Mouse (Mus musculus): ENCODE data around the gene Olfr1105.

The Olfr1105 gene

DNA sequence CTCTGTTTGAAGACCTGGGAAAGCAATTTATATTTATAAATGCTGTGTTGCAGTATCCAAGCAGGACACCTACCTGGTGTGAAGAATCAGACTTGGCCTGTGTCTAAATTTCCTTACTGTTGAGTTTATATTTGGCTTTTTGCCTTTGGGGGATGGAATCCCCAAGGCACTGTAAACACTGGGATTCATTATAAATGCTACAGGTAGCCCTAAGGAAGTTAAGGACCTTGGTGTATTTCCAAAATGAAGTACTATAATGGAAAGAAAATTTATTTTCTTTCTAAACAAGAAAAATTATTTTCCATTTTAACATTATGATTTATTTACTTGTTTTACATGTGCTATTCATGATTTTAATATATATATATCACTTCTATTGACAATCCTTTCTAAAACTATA is at the start of gene Olfr1105:
Gene Olfr1105, minus strand, starts transcription at position 101 of the 400 bp plus-strand sequence.
- no peak for DNase-seq (ENCODE audit: inconsistent age in 2 of 2, low spot score in 1 of 2)

DNA sequence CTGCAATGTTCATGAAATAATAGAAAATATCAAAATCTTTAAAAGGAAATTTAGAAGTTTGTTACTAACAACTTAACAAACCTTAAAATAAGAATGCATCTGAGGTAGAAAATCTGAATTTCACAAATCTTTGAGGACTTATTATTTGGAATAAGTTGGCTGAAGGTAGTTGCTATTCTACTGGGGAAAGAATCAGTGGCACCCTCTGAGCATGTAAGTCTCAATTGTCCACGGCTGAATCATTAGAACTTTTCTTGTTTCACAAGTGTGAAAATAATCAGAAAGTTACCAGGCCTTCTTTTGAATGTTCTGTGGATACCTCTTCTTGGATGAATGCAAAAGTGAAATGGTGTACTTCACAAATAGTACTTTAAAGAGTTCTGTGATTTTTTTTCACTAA is 39.4 kb upstream of the Olfr1105 start, which contains the start of gene Olfr1107:
Gene Olfr1107, minus strand, starts transcription at position 101 of the 400 bp plus-strand sequence.
- DNase-seq (ENCODE audit: inconsistent age in 2 of 2, low spot score in 1 of 2), result no peak

DNA sequence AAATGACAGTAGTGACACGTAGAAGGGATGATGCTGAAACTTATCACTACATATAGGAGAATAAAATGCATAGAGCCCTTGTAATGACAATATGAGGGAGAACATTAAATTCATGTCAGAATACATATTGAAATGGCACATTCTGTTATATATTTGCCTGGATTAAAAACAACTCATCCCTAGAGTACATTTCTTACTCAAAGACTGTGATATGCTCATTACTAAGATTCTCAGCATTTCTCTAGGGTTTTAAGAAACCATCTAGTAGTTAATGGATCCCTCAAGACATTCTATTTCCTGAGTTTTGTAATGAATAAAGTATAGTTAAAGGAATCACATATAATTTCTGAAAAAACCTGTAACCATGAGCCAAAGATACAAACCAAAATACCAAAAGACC is 15.8 kb upstream of the Olfr1105 start, which contains the start of gene Olfr1106:
Gene Olfr1106, minus strand, starts transcription at position 101 of the 400 bp plus-strand sequence.
- DNase-seq (ENCODE audit: inconsistent age in 2 of 2, low spot score in 1 of 2), result no peak

DNA sequence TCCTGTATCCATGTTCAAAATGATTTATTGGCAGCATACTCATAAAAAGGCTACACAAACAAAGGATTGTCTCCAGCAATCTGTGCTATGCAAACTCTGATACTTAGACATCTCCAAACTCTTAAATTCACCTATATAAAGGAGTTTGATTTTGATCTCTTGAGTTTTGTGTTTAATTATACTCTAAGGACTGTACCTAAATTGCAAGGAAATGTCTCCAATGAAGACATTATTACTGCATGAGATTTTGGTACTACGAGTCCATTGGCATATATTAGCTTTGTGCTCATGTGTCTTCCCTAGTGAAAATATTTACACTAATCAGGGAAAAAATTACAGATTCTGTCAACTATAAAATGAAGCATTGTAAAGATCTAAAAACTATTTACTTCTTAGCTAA is 9.4 kb downstream of the Olfr1105 start, which contains the start of gene Olfr1104:
Gene Olfr1104, minus strand, starts transcription at position 101 of the 400 bp plus-strand sequence.
- DNase-seq (ENCODE audit: inconsistent age in 2 of 2, low spot score in 1 of 2), result no peak

DNA sequence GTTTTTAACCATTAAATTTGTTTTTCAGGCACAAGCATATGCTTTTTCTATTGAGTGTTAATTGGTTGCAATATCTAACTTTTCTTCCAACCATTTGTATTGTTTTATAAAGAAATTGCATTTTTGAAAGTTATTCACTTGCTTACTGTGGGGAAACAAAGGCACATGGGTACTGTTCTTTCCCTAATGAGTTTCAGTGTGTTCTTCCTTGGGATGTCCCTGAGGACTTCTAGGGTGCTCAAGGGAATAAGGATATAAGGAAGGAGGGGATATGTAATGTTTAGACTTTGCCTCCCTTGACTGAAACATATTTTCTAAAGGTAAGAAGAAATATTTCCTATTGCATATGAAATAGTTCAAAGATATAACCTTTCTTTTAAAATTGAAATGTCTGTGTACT is 38.2 kb downstream of the Olfr1105 start, which contains the start of gene Olfr1102:
Gene Olfr1102, plus strand, starts transcription at position 301 of the 400 bp plus-strand sequence.
- no peak for DNase-seq (ENCODE audit: inconsistent age in 2 of 2, low spot score in 1 of 2)

DNA sequence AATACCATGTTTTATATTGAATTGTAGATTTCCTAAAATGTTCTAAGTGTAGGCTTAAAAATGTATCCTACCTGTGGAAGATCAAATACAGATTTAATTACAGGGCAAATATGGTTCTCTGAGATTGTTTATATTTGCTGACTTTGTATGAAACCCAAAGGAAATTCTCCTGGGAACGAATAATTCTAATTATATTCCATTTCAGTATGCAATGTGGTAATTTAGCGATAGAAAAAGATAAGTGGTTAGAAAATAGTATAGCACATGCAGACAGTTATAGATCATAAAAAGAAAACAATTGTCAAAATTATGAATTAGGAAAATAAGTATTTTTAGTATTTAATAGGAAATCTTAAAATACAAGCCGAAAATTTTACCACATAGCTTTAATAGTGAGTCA is 45.2 kb downstream of the Olfr1105 start, which contains the start of gene Olfr1101:
Gene Olfr1101, minus strand, starts transcription at position 101 of the 400 bp plus-strand sequence.
- no peak for DNase-seq (ENCODE audit: inconsistent age in 2 of 2, low spot score in 1 of 2)
